In the genomic region with DNA sequence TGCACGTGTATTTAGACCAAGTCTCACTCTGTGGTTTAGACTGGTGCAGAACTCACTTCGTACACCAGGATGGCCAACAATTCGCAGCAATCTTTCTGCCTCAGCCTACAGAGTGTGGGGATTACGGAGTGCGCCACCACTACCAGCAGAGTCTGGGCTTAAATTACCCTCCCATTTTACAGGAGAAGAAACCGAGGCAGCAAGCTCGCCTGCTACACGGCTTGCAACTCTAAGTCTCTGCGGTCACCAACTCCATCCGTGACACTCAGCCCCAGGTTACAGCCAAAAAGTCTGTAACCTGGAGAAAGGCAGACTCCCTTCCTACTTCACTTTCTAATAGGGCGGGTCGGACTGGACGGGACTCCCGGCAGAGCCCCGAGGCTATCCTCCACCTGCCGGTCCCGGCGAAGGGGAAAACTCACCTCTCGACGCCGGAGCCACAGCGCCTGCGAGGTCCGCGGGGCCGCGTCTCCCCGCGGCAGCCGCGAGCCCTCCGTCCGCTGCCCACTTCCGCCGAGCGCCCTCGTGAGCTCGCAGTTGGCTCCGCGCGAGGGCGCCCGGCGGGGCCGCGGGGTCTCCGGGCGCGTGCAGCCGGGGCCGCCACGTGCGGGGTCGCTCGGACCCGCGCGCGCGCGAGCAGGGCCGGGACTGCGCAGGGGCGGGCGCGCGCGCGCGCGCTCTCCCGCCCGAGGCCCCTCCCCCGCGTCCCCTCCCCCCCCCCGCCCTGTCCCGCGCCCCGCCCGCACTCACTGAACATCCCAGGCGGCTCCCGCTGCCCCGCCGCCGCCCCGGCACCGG, we compare ENCODE assay signal across 8 mouse cellular contexts. TPM values are rescaled to one million over a fixed set of nuclear protein-coding genes. Genes with fewer than 3 reads are reported as not detected.
DNase-seq lines count a peak whose midpoint lies in the region; ATAC-seq and TF ChIP-seq lines count a peak whose summit lies in the region.

No protein-coding gene starts in this region.

- 2% methylated on average over 44 of the region's 87 CpGs for WGBS in forebrain, postnatal 0 days
- under 1% methylated on average over 53 of the region's 87 CpGs for WGBS in liver, embryonic 12.5 days (ENCODE audit: insufficient replicate concordance)
- under 1% methylated on average over 60 of the region's 87 CpGs for WGBS in stomach, embryonic 15.5 days

- peaks cover 63% of the 10 kb centered on the region for H3K79me2 ChIP-seq in myocyte (ENCODE audit: control insufficient read depth, insufficient read depth)

- peak; percentile 30 for TF ChIP-seq CTCF in forebrain, postnatal 0 days (IDR thresholded peaks at IDR 0.05; ENCODE audit: low read depth)

- ATAC-seq in forebrain, postnatal 0 days = peak; percentile 88
- ATAC-seq in liver, embryonic 12.5 days = peak; percentile 78
- ATAC-seq in stomach, embryonic 15.5 days (ENCODE audit: insufficient read depth, low FRiP score, low read depth) = peak; percentile 86

- TF ChIP-seq POLR2A in myocyte (IDR thresholded peaks at IDR 0.05; ENCODE audit: insufficient read length, low read depth) = peak; percentile 33

- no peaks in the 10 kb centered on the region for H3K9me3 ChIP-seq in forebrain, postnatal 0 days (ENCODE audit: low read length)
- H3K9me3 ChIP-seq in liver, embryonic 12.5 days (replicated peaks) = no peaks in the 10 kb centered on the region
- no peaks in the 10 kb centered on the region for H3K9me3 ChIP-seq in stomach, embryonic 15.5 days

- H3K36me3 ChIP-seq in forebrain, postnatal 0 days (ENCODE audit: insufficient read depth) = peaks cover 5% of the 10 kb centered on the region; the same call in 1 of the 2 replicates
- H3K36me3 ChIP-seq in liver, embryonic 12.5 days = peaks cover 34% of the 10 kb centered on the region
- peaks cover 13% of the 10 kb centered on the region for H3K36me3 ChIP-seq in myocyte (ENCODE audit: control insufficient read depth, insufficient read depth)
- H3K36me3 ChIP-seq in stomach, embryonic 15.5 days = 0 out of 2 replicates have a peak, but pooled peaks cover 8% of the 10 kb centered on the region

- peak overlapping the region; percentile 59 for H3K9ac ChIP-seq in forebrain, postnatal 0 days
- peak overlapping the region; percentile 94 for H3K9ac ChIP-seq in liver, embryonic 12.5 days
- peak overlapping the region; percentile 73 for H3K9ac ChIP-seq in stomach, embryonic 15.5 days

- peak; percentile 59 for DNase-seq in cerebellum, adult 11-12 months
- no peak for DNase-seq in cerebellum, postnatal 36 days
- DNase-seq in c-Kit-positive CD71-negative TER-119-negative erythroid progenitor cells, embryonic 14.5 days (ENCODE audit: low read depth) = peak; percentile 45
- peak; percentile 83 for DNase-seq in forebrain, postnatal 0 days
- DNase-seq in induced T-regulatory cell, adult 2 months (ENCODE audit: low read depth) = peak; percentile 78

- peak overlapping the region; percentile 88 for H3ac ChIP-seq in myocyte (ENCODE audit: control insufficient read depth, insufficient read length)

- H3K4me2 ChIP-seq in forebrain, postnatal 0 days (ENCODE audit: low read depth) = peak overlapping the region; percentile 73
- peak overlapping the region; percentile 91 for H3K4me2 ChIP-seq in liver, embryonic 12.5 days
- peak overlapping the region; percentile 76 for H3K4me2 ChIP-seq in myocyte (ENCODE audit: low read depth)
- H3K4me2 ChIP-seq in stomach, embryonic 15.5 days = peak overlapping the region; percentile 66

- peak overlapping the region; percentile 63 for H3K4me3 ChIP-seq in forebrain, postnatal 0 days (ENCODE audit: low read depth, low read length)
- peak overlapping the region; percentile 95 for H3K4me3 ChIP-seq in liver, embryonic 12.5 days
- peak overlapping the region; percentile 76 for H3K4me3 ChIP-seq in myocyte
- H3K4me3 ChIP-seq in stomach, embryonic 15.5 days (replicated peaks) = peak overlapping the region; percentile 90

- H3K4me1 ChIP-seq in forebrain, postnatal 0 days (ENCODE audit: insufficient read depth) = peaks cover 9% of the 10 kb centered on the region; the same call in 1 of the 2 replicates
- H3K4me1 ChIP-seq in liver, embryonic 12.5 days = peaks cover 70% of the 10 kb centered on the region
- H3K4me1 ChIP-seq in stomach, embryonic 15.5 days = peaks cover 17% of the 10 kb centered on the region

- no peaks in the 10 kb centered on the region for H3K27me3 ChIP-seq in forebrain, postnatal 0 days (ENCODE audit: insufficient read depth, low read length)
- no peaks in the 10 kb centered on the region for H3K27me3 ChIP-seq in liver, embryonic 12.5 days (replicated peaks)
- no peaks in the 10 kb centered on the region for H3K27me3 ChIP-seq in myocyte (ENCODE audit: control insufficient read depth, insufficient read depth, insufficient read length)
- no peaks in the 10 kb centered on the region for H3K27me3 ChIP-seq in stomach, embryonic 15.5 days (replicated peaks)

- H3K27ac ChIP-seq in forebrain, postnatal 0 days (ENCODE audit: low read depth, low read length) = peak overlapping the region; percentile 92
- H3K27ac ChIP-seq in liver, embryonic 12.5 days = peak overlapping the region; percentile 94
- H3K27ac ChIP-seq in stomach, embryonic 15.5 days = peak overlapping the region; percentile 91

TF ChIP-seq in myocyte, 11 proteins besides CTCF, POLR2A, EP300 and RAD21:
- peak in 1 of 3 experiments; percentile 31 for TF ChIP-seq MYOD1 (IDR thresholded peaks at IDR 0.05; ENCODE audit: control insufficient read depth in 1 of 3, insufficient read length in 2 of 3, low read depth in 2 of 3)
- peak in 1 of 3 experiments; percentile 16 for TF ChIP-seq MYOG (IDR thresholded peaks at IDR 0.05; ENCODE audit: control insufficient read depth in 1 of 3, insufficient read depth in 1 of 3, insufficient read length in 2 of 3, low read depth in 2 of 3)
- TF ChIP-seq E2F4 (IDR thresholded peaks at IDR 0.05; ENCODE audit: insufficient read depth) = no peak

RNA-seq across cellular contexts. Expression of gene Taf5l, which starts 0.6 kb away (rescaled TPM):
- 33.3 and 39.8 TPM in 2 replicates for total RNA-seq in forebrain, postnatal 0 days (2014; rRNA removed)
- polyA plus RNA-seq in forebrain, postnatal 0 days (2015; fragmentation: Nextera tagmentation; extraction: Ambion mirVana) = 24.4 and 26.7 TPM in 2 replicates
- polyA plus RNA-seq in liver, embryonic 12.5 days (2016; fragmentation: Nextera tagmentation; extraction: Ambion mirVana) = 47.2 and 48.0 TPM in 2 replicates
- polyA plus RNA-seq in myocyte (2012; fragmentation: generic; extraction: Trizol) = 16.0 TPM
- 40.6 and 41.0 TPM in 2 replicates for polyA plus RNA-seq in stomach, embryonic 15.5 days (2015; fragmentation: Nextera tagmentation; extraction: Ambion mirVana)

RNA-seq across cellular contexts. Expression of gene Urb2, which starts 0.7 kb away (rescaled TPM):
- total RNA-seq in forebrain, postnatal 0 days (2014; rRNA removed) = 12.7 and 14.8 TPM in 2 replicates
- polyA plus RNA-seq in forebrain, postnatal 0 days (2015; fragmentation: Nextera tagmentation; extraction: Ambion mirVana) = 1.2 and 1.8 TPM in 2 replicates
- 5.9 and 7.2 TPM in 2 replicates for polyA plus RNA-seq in liver, embryonic 12.5 days (2016; fragmentation: Nextera tagmentation; extraction: Ambion mirVana)
- polyA plus RNA-seq in myocyte (2012; fragmentation: generic; extraction: Trizol) = 5.6 TPM
- 3.6 and 4.5 TPM in 2 replicates for polyA plus RNA-seq in stomach, embryonic 15.5 days (2015; fragmentation: Nextera tagmentation; extraction: Ambion mirVana)

RNA-seq across cellular contexts. Expression of gene Abcb10, which starts 37.7 kb away (rescaled TPM):
- 33.7 and 35.4 TPM in 2 replicates for total RNA-seq in forebrain, postnatal 0 days (2014; rRNA removed)
- 8.3 and 10.4 TPM in 2 replicates for polyA plus RNA-seq in forebrain, postnatal 0 days (2015; fragmentation: Nextera tagmentation; extraction: Ambion mirVana)
- polyA plus RNA-seq in liver, embryonic 12.5 days (2016; fragmentation: Nextera tagmentation; extraction: Ambion mirVana) = 191 and 196 TPM in 2 replicates
- polyA plus RNA-seq in myocyte (2012; fragmentation: generic; extraction: Trizol) = 11.0 TPM
- 24.9 and 30.6 TPM in 2 replicates for polyA plus RNA-seq in stomach, embryonic 15.5 days (2015; fragmentation: Nextera tagmentation; extraction: Ambion mirVana)

Comparison
In these comparisons a context has a peak if more than half of its experiments do, and no peak if none do; other contexts are left out.
1. DNase-seq: peak in cerebellum, adult 11-12 months (single experiment), c-Kit-positive CD71-negative TER-119-negative erythroid progenitor cells, embryonic 14.5 days (single experiment), forebrain, postnatal 0 days (single experiment) and induced T-regulatory cell, adult 2 months (single experiment); none in cerebellum, postnatal 36 days (0 of 2).
2. Peak in every context shown above with its lines, with median percentiles within 50 percentile points of each other: ATAC-seq, H3K27ac ChIP-seq, H3K4me2 ChIP-seq, H3K4me3 ChIP-seq and H3K9ac ChIP-seq.